Mouse (Mus musculus): ENCODE measurements at regions not wholly inside any gene's neighbourhood (a gene's known extent, or its start where the extent isn't known, plus 50 kb on each side); places are given as distances from the start of the nearest gene placed in this dataset.
"Not testable (repeated sequence)": the region's sequence is repeated elsewhere in the genome, so short reads cannot be mapped to it uniquely, and the experiment has no call there.

DNA sequence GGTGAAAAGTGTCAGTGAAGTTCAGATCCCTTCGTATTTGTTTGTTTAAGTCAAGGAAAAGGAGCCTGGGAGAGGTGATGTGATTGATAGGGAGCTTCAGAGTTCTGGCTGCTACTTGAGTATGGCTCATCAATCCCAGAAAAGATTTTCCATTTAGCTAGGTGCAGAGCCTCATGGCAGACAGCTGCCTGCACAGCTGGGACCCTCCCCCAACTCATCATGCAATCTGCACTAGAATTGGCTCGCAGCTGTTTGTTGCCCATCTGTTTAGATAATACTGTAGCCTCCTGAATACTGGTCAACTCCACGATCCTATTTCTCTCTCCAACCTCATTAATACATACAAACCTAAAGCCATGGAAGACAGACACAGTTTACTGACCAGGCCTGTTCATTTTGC, 354.4 kb downstream of the Edem1 start:
- 48% methylated on average over 3 of the region's 3 CpGs for WGBS
- H3K9ac ChIP-seq (ENCODE audit: low read depth, low read length) = no peak overlapping the region
- no peak for DNase-seq (ENCODE audit: extremely low read depth, low read depth, low spot score)
- no peak overlapping the region for H3K4me3 ChIP-seq (ENCODE audit: insufficient read depth, low read depth, low read length)
- H3K27ac ChIP-seq (replicated peaks; ENCODE audit: insufficient read depth, low read depth, low read length) = no peak overlapping the region
- TF ChIP-seq CTCF (IDR thresholded peaks at IDR 0.05; ENCODE audit: low read depth, low read length) (no peak), POLR2A (IDR thresholded peaks at IDR 0.05; ENCODE audit: extremely low read depth, insufficient read depth, low read length) (no peak)
- H3K36me3 ChIP-seq (ENCODE audit: control insufficient read depth, insufficient read depth, low read length) = no peaks in the 10 kb centered on the region
- no peaks in the 10 kb centered on the region for H3K79me2 ChIP-seq (ENCODE audit: control insufficient read depth, insufficient read depth, low read length)
- no peaks in the 10 kb centered on the region for H3K4me1 ChIP-seq (ENCODE audit: control insufficient read depth, insufficient read depth, low read length)
- H3K27me3 ChIP-seq (ENCODE audit: control insufficient read depth, insufficient read depth, low read length) = no peaks in the 10 kb centered on the region

DNA sequence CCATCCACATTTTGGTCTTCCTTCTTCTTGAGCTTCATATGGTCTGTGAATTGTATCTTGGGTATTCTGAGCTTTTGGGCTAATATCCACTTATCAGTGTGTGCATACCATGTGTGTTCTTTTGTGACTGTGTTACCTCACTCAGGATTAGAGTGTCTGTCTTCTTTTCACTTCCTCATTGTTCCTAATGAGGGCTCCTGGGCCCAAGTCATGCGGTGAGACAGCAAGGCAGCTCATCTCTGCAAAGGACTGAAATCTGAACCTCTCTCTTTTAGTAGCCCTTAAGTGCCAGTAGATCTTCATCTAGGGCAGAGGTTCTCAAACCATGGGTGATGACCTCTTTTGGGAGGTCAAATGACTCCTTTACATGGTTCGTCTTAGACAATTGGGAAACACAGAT, 364.6 kb downstream of the Edem1 start:
- 74% methylated on average over 2 of the region's 2 CpGs for WGBS

DNA sequence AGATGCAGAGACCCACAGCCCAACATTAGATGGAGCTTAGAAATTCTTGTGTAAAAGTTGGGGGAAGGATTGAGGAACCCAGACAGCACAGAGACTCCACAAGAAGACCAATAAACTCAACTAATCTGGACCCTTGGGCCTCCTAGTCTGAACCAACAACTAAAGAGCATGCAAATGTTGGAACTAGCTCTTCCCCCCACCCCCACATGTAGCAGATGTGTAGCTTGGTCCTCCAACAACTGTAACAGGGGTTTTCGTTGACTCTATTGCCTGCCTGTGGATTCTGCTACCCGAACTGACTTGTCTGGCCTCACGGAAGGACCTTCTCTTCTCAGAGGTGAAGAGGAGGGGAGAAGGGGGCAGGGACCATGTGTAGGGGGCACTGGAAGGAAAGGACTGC, 365.2 kb downstream of the Edem1 start:
- Histone ChIP-seq H3K79me2 (ENCODE audit: control insufficient read depth, insufficient read depth, low read length) (no peaks in the 10 kb centered on the region), H3K36me3 (ENCODE audit: control insufficient read depth, insufficient read depth, low read length) (no peaks in the 10 kb centered on the region), H3K27ac (replicated peaks; ENCODE audit: insufficient read depth, low read depth, low read length) (no peak overlapping the region), H3K9ac (ENCODE audit: low read depth, low read length) (no peak overlapping the region), H3K4me1 (ENCODE audit: control insufficient read depth, insufficient read depth, low read length) (no peaks in the 10 kb centered on the region), H3K4me3 (ENCODE audit: insufficient read depth, low read depth, low read length) (no peak overlapping the region), H3K27me3 (ENCODE audit: control insufficient read depth, insufficient read depth, low read length) (no peaks in the 10 kb centered on the region)
- DNase-seq (ENCODE audit: extremely low read depth, low read depth, low spot score) = no peak
- TF ChIP-seq POLR2A (IDR thresholded peaks at IDR 0.05; ENCODE audit: extremely low read depth, insufficient read depth, low read length) (no peak), CTCF (IDR thresholded peaks at IDR 0.05; ENCODE audit: low read depth, low read length) (no peak)
- 71% methylated on average over 3 of the region's 3 CpGs for WGBS

More for the DNA sequence above, 364.6 kb downstream of the Edem1 start:
- H3K79me2 ChIP-seq (ENCODE audit: control insufficient read depth, insufficient read depth, low read length); H3K27ac ChIP-seq (replicated peaks; ENCODE audit: insufficient read depth, low read depth, low read length); H3K27me3 ChIP-seq (ENCODE audit: control insufficient read depth, insufficient read depth, low read length); H3K4me1 ChIP-seq (ENCODE audit: control insufficient read depth, insufficient read depth, low read length); H3K9ac ChIP-seq (ENCODE audit: low read depth, low read length); H3K36me3 ChIP-seq (ENCODE audit: control insufficient read depth, insufficient read depth, low read length); H3K4me3 ChIP-seq (ENCODE audit: insufficient read depth, low read depth, low read length); DNase-seq (ENCODE audit: extremely low read depth, low read depth, low spot score): not testable (repeated sequence)

DNA sequence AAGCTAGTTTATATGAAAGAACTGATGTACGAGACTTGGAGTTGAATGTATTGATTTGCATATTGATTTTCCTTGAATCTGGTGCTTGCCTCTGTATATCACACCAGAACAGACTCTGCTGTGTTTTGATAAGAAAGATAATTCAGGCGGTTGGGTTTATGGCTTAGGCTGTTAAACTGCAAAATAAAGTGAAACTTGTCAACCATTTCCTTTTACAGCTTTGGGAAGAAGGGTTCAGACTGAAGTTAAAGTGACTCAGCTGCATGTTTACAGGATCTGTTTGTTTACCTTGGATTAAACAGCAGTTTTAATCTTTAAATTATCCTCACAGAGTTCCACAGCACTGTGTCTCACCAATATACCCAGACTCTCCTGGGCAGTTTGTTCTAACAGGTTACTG, 381.3 kb downstream of the Edem1 start:
- H3K4me3 ChIP-seq (ENCODE audit: insufficient read depth, low read depth, low read length) = no peak overlapping the region
- 23% methylated on average over 2 of the region's 2 CpGs for WGBS
- H3K27me3 ChIP-seq (ENCODE audit: control insufficient read depth, insufficient read depth, low read length) = no peaks in the 10 kb centered on the region
- H3K27ac ChIP-seq (replicated peaks; ENCODE audit: insufficient read depth, low read depth, low read length) = no peak overlapping the region
- no peaks in the 10 kb centered on the region for H3K4me1 ChIP-seq (ENCODE audit: control insufficient read depth, insufficient read depth, low read length)
- no peaks in the 10 kb centered on the region for H3K79me2 ChIP-seq (ENCODE audit: control insufficient read depth, insufficient read depth, low read length)
- H3K9ac ChIP-seq (ENCODE audit: low read depth, low read length) = no peak overlapping the region
- no peaks in the 10 kb centered on the region for H3K36me3 ChIP-seq (ENCODE audit: control insufficient read depth, insufficient read depth, low read length)
- no peak for DNase-seq (ENCODE audit: extremely low read depth, low read depth, low spot score)
- TF ChIP-seq POLR2A (IDR thresholded peaks at IDR 0.05; ENCODE audit: extremely low read depth, insufficient read depth, low read length) (no peak), CTCF (IDR thresholded peaks at IDR 0.05; ENCODE audit: low read depth, low read length) (no peak)

DNA sequence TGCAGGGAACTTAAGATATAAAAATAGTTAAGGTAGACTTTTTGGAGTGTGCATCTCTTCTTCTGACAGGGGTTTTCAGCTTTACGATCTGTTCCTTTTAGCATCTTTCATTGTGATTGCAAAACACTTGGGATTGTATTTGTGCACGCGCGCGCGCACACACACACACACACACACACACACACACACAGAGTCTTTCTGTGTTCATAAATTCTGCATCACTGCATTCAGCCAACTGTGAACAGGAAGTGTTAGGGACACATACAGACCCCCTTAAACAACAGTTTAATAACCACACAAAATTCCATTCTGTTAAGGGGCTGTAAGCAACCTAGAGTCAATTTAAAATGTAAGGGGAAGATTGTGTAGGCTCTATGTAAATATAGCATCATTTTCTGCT, 401.9 kb downstream of the Edem1 start:
- H3K9ac ChIP-seq (ENCODE audit: low read depth, low read length) = no peak overlapping the region
- DNase-seq (ENCODE audit: extremely low read depth, low read depth, low spot score) = no peak
- no peaks in the 10 kb centered on the region for H3K36me3 ChIP-seq (ENCODE audit: control insufficient read depth, insufficient read depth, low read length)
- H3K27me3 ChIP-seq (ENCODE audit: control insufficient read depth, insufficient read depth, low read length) = no peaks in the 10 kb centered on the region
- no peak overlapping the region for H3K27ac ChIP-seq (replicated peaks; ENCODE audit: insufficient read depth, low read depth, low read length)
- H3K4me1 ChIP-seq (ENCODE audit: control insufficient read depth, insufficient read depth, low read length) = no peaks in the 10 kb centered on the region
- no peaks in the 10 kb centered on the region for H3K79me2 ChIP-seq (ENCODE audit: control insufficient read depth, insufficient read depth, low read length)
- WGBS = 96% methylated on average over 6 of the region's 6 CpGs
- H3K4me3 ChIP-seq (ENCODE audit: insufficient read depth, low read depth, low read length) = no peak overlapping the region
- TF ChIP-seq POLR2A (IDR thresholded peaks at IDR 0.05; ENCODE audit: extremely low read depth, insufficient read depth, low read length) = no peak

DNA sequence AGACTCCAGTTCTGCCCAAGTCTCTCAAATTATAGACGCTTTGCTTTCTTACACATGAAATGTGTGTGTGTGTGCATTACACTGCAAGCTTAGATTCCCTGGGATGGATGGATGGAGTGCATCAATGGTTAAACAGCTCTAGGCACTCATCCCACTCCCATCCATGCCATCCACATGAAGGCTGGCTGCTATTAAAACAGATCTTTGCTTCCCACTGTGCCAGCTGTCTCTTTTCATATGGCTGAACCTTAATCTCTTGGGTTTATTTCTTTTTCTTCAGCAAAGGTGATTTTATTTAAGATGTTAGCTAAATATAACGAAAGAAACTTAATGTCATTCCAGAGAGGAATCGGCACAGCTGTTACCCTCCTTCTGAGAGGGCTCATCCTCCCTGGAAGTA, 405.0 kb downstream of the Edem1 start:
- Histone ChIP-seq H3K27me3 (ENCODE audit: control insufficient read depth, insufficient read depth, low read length) (no peaks in the 10 kb centered on the region), H3K79me2 (ENCODE audit: control insufficient read depth, insufficient read depth, low read length) (no peaks in the 10 kb centered on the region), H3K4me1 (ENCODE audit: control insufficient read depth, insufficient read depth, low read length) (no peaks in the 10 kb centered on the region), H3K9ac (ENCODE audit: low read depth, low read length) (no peak overlapping the region), H3K27ac (replicated peaks; ENCODE audit: insufficient read depth, low read depth, low read length) (no peak overlapping the region), H3K4me3 (ENCODE audit: insufficient read depth, low read depth, low read length) (no peak overlapping the region), H3K36me3 (ENCODE audit: control insufficient read depth, insufficient read depth, low read length) (no peaks in the 10 kb centered on the region)
- 80% methylated on average over 3 of the region's 3 CpGs for WGBS
- TF ChIP-seq CTCF (IDR thresholded peaks at IDR 0.05; ENCODE audit: low read depth, low read length) = no peak
- no peak for TF ChIP-seq POLR2A (IDR thresholded peaks at IDR 0.05; ENCODE audit: extremely low read depth, insufficient read depth, low read length)
- no peak for DNase-seq (ENCODE audit: extremely low read depth, low read depth, low spot score)

All from liver, adult 2 months (tissue).